Mouse (Mus musculus) olfactory bulb, adult 2 months (tissue): Measurements from ENCODE around the gene Rhno1. TPM values are rescaled to one million over a fixed set of nuclear protein-coding genes. Genes with fewer than 3 reads are reported as not detected.

Experiments used
- H3K27ac ChIP-seq: fragments of 200-500 bp; 2 replicates; pipeline ENCODE4 v1.5.1; 2012; ENCODE audit warnings: low read depth, low read length; ENCODE audit not compliant: insufficient read depth
- H3K4me1 ChIP-seq: fragments of 200-500 bp; 2 replicates; pipeline ENCODE4 v1.6.1; 2012; ENCODE audit warnings: low read length; ENCODE audit not compliant: control insufficient read depth, insufficient read depth
- H3K4me3 ChIP-seq: fragments of 200-500 bp; 2 replicates; pipeline ENCODE4 v1.5.1; 2012; ENCODE audit warnings: mild to moderate bottlenecking, low read depth, low read length, moderate library complexity; ENCODE audit not compliant: insufficient read depth
- CTCF ChIP-seq: fragments of 200-500 bp; IDR thresholded peaks from 2 replicates; pipeline ENCODE4 v1.5.1; 2012; ENCODE audit warnings: low read depth, mild to moderate bottlenecking, low read length, moderate library complexity; ENCODE audit not compliant: insufficient read depth
- POLR2A ChIP-seq: fragments of 200-500 bp; IDR thresholded peaks from 2 replicates; pipeline ENCODE4 v1.6.1; 2012; ENCODE audit warnings: mild to moderate bottlenecking, low read depth, low read length, moderate library complexity; ENCODE audit not compliant: insufficient read depth
- WGBS: fragments of 180-500 bp; shearing (Covaris S2); methylation state at CpG from one replicate; pipeline ENCODE4 v1.1.7; 2018; 5-methylcytosine and 5-hydroxymethylcytosine counted together
- polyA plus RNA-seq: library from polyadenylated mRNA; stranded (reverse); fragments of >200 nt; gene quantifications from 2 replicates; pipeline ENCODE4 v1.2.4, GENCODE M21; 2012; ENCODE audit warnings: low replicate concordance; ENCODE audit not compliant: missing spikeins, insufficient read depth, insufficient read length

Rhno1 gene
- polyA plus RNA-seq, 1 experiment: not detected

DNA sequence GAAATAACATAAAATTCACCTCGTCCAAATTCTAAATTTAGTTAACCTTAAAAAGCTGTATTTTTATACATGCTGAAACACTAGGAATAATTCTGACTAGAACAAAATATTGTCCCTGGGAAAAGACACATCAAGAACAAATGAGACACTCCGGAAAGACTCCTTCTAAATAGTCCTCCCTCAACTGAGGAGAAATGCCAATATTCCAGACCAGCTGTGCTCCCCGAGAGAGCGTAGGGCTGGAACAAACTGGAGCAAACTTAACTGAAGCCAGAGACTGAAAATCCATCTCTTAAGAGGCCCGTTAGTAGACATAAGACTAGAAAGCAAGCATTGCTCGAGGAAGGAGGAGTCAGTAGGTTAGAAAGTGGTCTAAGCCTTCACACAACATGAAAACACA is 15.9 kb downstream of the Rhno1 start:
- Histone ChIP-seq H3K4me3 (no peak overlapping the region), H3K27ac (peak overlapping the region; percentile 77), H3K4me1 (peaks cover 22% of the 10 kb centered on the region)
- TF ChIP-seq POLR2A: no peak
- no peak for TF ChIP-seq CTCF
- 18% methylated on average over 6 of the region's 6 CpGs for WGBS

DNA sequence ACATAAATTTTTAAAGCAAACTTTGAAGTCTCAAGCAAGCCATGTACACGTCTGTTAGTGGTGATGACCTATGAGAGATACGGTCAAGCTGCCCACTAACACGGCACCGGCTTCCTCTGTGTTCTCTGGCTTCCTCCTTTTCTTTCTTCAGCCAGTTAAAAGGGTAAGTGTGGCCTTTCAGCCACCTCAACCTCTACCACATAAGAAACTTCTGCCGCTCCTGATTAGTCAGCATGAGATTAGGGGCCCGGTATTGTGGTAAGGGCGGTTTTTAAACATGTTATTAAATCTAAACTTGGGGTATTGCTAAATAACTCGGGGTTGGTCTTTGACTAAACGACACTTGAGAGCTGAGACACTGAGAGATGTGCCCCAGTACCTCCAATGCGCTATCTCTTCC is 17.1 kb downstream of the Rhno1 start:
- 50% methylated on average over 10 of the region's 10 CpGs for WGBS
- H3K27ac ChIP-seq: no peak overlapping the region
- TF ChIP-seq CTCF (no peak), POLR2A (no peak)
- H3K4me1 ChIP-seq: peaks cover 22% of the 10 kb centered on the region
- no peak overlapping the region for H3K4me3 ChIP-seq

DNA sequence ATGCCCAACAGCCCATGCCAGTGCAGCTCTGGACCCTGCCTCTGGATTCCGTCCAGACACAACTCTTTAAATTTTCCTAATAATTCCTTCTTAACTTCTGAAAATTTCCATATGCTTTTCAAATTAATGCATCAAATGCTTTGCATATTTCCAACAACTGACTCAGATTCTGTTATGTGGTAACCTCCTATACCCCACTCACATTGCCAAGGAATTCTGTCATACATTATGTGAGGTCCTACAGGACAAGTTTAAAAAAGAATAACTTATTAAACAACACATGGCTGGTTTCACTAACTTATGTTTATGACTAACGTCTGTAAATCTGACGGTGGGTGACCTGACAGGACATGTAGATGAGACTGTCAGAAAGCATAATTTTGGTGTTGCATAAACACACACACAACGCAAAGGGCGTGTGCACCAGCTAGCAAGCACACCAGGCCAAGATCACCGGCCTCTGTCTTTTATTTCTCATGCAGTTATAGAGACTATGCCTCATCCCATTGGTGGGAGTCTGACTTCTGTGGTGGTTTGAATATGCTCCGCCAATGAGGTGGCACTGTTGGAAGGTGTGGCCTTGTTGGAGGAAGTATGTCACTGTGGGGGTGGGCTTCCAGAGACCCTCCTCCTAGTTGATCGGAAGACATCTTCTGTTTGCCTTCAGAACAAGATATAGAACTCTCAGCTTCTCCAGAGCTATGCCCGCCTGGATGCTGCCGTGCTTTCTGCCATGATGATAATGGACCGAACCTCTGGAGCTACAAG is 20.6 kb downstream of the Rhno1 start:
- no peak overlapping the region for H3K27ac ChIP-seq
- TF ChIP-seq POLR2A: no peak
- TF ChIP-seq CTCF: no peak
- 94% methylated on average over 11 of the region's 11 CpGs for WGBS
- H3K4me1 ChIP-seq: peaks cover 13% of the 10 kb centered on the region
- H3K4me3 ChIP-seq: no peak overlapping the region

DNA sequence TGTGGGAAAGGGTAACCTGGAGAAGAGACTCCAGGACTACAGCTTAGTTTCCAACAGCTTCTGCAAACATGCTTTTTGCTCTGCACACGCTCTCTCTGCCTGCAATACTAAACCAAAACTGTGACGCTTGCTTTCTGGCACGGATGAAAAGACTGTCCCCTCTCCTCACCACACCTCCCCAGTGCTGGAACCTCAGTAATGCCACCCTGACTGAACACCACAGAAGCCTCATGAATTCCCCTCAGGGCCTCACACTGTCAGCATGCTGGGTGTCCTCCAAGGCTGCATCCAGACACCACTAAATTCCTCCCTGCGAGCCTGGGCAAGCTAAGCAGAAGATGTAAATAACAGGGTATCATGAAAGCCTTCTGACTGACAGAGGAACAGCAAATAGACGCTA is 23.8 kb downstream of the Rhno1 start:
- Histone ChIP-seq H3K27ac (peak overlapping the region; percentile 50; the same call in 1 of the 2 replicates), H3K4me3 (no peak overlapping the region), H3K4me1 (peaks cover 13% of the 10 kb centered on the region)
- 17% methylated on average over 5 of the region's 5 CpGs for WGBS
- TF ChIP-seq POLR2A (no peak), CTCF (no peak)

DNA sequence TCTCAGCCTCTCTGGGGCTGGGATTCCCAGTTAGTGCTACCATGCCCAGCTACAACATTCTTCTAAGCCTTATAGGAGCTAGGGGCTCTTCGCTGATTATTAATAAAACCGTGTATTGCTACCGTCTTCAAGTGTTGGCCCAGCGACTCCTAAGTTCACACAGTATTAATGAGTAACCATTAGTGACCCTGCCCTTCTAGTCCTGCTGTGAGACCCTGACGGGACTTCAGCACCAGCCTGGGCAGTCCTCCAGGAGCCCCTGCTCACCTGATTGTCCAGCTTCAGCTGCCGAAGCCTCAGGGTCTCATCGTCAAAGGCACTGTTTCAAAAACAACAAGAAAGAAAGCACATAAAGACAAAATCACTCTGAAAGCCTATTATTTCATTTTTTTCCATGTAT is 25.2 kb downstream of the Rhno1 start:
- Histone ChIP-seq H3K27ac (no peak overlapping the region), H3K4me3 (no peak overlapping the region), H3K4me1 (peaks cover 13% of the 10 kb centered on the region)
- TF ChIP-seq POLR2A (no peak), CTCF (no peak)
- 64% methylated on average over 7 of the region's 7 CpGs for WGBS

DNA sequence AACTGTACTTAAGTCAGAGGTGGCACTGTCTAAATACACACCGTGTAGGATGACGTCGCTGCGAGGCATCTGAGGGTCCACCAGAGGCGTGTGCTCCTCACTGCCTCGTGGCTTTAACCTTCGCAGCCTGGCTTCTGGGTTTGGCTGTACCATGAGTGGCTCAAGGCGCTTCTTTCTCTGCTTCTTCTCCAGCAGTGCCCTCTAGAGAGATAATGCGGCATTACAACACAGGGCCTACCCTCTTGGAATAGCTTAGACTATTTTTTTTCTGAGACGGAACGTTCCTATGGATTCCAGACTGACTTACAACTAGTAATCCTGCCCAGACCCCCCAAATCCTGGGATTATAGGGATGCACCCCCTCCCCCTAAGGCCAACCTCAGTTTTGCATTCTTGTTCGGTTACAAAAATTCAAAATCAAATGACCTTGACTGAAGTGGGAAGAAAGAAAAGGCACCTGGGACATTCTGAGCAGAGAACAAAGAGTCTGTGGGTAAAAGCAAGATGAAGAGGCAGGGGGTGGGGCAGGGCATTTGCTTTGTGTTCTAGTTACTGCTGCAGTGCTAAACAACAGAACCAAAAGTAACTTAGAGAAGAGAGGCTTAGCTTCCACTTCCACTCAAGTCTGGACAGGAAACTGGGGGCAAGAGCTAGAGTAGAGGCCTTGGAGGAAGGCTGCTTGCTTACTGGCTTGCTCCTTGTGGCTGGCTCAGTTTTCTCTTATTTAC is 28.1 kb downstream of the Rhno1 start:
- peak; percentile 43; the same call in 1 of the 2 replicates for TF ChIP-seq CTCF
- TF ChIP-seq POLR2A: no peak
- peaks cover 8% of the 10 kb centered on the region for H3K4me1 ChIP-seq
- WGBS: 13% methylated on average over 12 of the region's 12 CpGs
- H3K4me3 ChIP-seq: no peak overlapping the region
- H3K27ac ChIP-seq: no peak overlapping the region

DNA sequence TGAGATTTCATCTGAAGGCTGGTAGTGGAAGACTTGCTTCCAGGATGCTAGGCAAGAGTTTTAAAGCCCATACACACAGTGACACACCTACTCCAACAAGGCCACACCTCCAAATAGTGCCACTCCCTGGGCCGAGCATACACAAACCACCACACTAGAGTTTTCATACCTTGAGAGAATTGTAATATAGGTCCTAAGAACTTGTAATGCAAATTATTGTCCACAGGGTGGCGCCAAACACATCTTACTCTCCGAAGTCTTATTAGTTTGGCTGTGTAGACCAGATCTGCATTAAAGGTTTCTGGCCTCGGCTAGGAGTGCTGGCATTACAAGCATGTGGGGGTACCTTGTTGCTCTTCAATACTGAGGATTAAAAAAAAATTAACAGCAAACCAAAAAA is 44.4 kb downstream of the Rhno1 start:
- H3K4me3 ChIP-seq: no peak overlapping the region
- WGBS: 1% methylated on average over 4 of the region's 4 CpGs
- TF ChIP-seq CTCF: no peak
- TF ChIP-seq POLR2A: no peak
- H3K27ac ChIP-seq: no peak overlapping the region
- no peaks in the 10 kb centered on the region for H3K4me1 ChIP-seq

DNA sequence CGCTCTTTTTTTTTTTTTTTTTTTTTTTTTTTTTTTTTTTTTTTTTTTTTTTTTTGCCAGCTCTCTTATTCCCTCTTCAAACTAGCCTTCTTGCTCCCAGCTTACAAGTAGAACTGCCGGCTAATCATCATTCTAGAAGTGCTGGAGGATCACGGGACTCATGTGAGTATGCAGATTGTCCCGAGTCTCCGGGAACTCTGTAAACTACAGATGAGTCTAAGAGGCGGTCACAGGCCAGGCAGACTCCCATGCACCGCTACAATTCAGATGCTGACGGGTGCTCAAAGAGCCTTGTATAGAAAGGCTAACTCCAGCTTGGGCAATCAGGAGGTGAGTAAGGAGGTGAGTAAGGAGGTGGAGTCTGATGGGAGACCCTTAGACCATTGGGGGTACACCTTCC is 47.1 kb downstream of the Rhno1 start:
- TF ChIP-seq CTCF (no peak), POLR2A (no peak)
- no peak overlapping the region for H3K27ac ChIP-seq
- H3K4me1 ChIP-seq: no peaks in the 10 kb centered on the region
- 70% methylated on average over 8 of the region's 8 CpGs for WGBS
- no peak overlapping the region for H3K4me3 ChIP-seq

DNA sequence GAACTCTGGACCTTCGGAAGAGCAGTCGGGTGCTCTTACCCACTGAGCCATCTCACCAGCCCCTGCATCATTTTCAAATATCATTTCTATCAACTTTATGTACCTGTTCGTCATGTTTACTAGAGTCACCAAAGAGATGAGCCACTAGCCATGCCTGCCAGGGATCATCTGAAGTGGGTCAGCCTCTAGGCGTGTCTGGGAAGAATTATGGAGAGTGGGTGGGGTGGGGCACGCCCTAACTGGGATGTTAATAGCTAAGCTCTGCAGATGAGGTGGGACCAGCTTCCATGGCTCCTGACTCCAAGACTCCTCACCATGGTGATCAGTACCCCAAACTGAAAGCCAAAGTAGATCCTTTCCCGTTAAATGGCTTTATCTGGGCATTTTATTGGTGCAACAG is 47.9 kb downstream of the Rhno1 start:
- H3K4me3 ChIP-seq: no peak overlapping the region
- TF ChIP-seq POLR2A (no peak), CTCF (no peak)
- no peak overlapping the region for H3K27ac ChIP-seq
- no peaks in the 10 kb centered on the region for H3K4me1 ChIP-seq
- WGBS: 87% methylated on average over 6 of the region's 6 CpGs
